Mouse (Mus musculus) intestine, postnatal 0 days (tissue): ENCODE results near the gene Krtap4-6. TPM values are rescaled to one million over a fixed set of nuclear protein-coding genes. Genes with fewer than 3 reads are reported as not detected.

Experiments used
- ATAC-seq: fragments of 200-750 bp; cut with Nextera tagmentation; 2 replicates; pipeline ENCODE4 v1.8.0; 2017; ENCODE audit warnings: mild to moderate bottlenecking, moderate TSS enrichment, moderate library complexity
- H3K27ac ChIP-seq: fragments of 300-500 bp; sonication (generic); 2 replicates; pipeline ENCODE4 v1.5.1; 2014; ENCODE audit warnings: mild to moderate bottlenecking, low read depth, low read length, moderate library complexity
- H3K27me3 ChIP-seq: fragments of 300-500 bp; sonication (generic); replicated peaks from 2 replicates; pipeline ENCODE4 v1.6.1; 2014; ENCODE audit warnings: low read length, mixed read lengths; ENCODE audit not compliant: control insufficient read depth, insufficient read depth
- H3K36me3 ChIP-seq: fragments of 300-500 bp; sonication (generic); 2 replicates; pipeline ENCODE4 v1.6.1; 2014; ENCODE audit warnings: mild to moderate bottlenecking, moderate library complexity; ENCODE audit not compliant: control insufficient read depth, insufficient read depth
- H3K4me1 ChIP-seq: fragments of 300-500 bp; sonication (generic); replicated peaks from 2 replicates; pipeline ENCODE4 v1.6.1; 2014; ENCODE audit warnings: antibody characterized with exemption, low read length, mixed read lengths; ENCODE audit not compliant: control insufficient read depth, insufficient read depth
- H3K4me2 ChIP-seq: fragments of 300-500 bp; sonication (generic); replicated peaks from 2 replicates; pipeline ENCODE4 v1.6.1; 2014; ENCODE audit warnings: low read depth, mild to moderate bottlenecking, moderate library complexity
- H3K4me3 ChIP-seq: fragments of 300-500 bp; sonication (generic); 2 replicates; pipeline ENCODE4 v1.5.1; 2014; ENCODE audit warnings: low read depth, low read length
- H3K9ac ChIP-seq: fragments of 300-500 bp; sonication (generic); 2 replicates; pipeline ENCODE4 v1.6.1; 2014; ENCODE audit warnings: mild to moderate bottlenecking, low read depth, low read length
- H3K9me3 ChIP-seq: fragments of 300-500 bp; sonication (generic); 2 replicates; pipeline ENCODE4 v1.6.1; 2016; ENCODE audit warnings: mixed run types; ENCODE audit not compliant: control insufficient read depth
- CTCF ChIP-seq: sonication (generic); IDR thresholded peaks from 2 replicates; pipeline ENCODE4 v1.5.1; 2016; ENCODE audit warnings: low read depth, mild to moderate bottlenecking, control low read depth, antibody characterized with exemption, moderate library complexity
- WGBS: fragments of 180-500 bp; shearing (Covaris S2); extraction: QIAGEN DNeasy Blood & Tissue Kit; methylation state at CpG from one replicate; pipeline ENCODE4 v1.1.7; 2014; 5-methylcytosine and 5-hydroxymethylcytosine counted together
- polyA plus RNA-seq: library from polyadenylated mRNA; unstranded; fragments of >200 nt; fragmentation: Nextera tagmentation; extraction: Ambion mirVana; gene quantifications from 2 replicates; pipeline ENCODE4 v1.2.1, GENCODE M21; 2015

Gene Krtap4-6
- polyA plus RNA-seq, 1 experiment from 2014 or later, result not detected

DNA sequence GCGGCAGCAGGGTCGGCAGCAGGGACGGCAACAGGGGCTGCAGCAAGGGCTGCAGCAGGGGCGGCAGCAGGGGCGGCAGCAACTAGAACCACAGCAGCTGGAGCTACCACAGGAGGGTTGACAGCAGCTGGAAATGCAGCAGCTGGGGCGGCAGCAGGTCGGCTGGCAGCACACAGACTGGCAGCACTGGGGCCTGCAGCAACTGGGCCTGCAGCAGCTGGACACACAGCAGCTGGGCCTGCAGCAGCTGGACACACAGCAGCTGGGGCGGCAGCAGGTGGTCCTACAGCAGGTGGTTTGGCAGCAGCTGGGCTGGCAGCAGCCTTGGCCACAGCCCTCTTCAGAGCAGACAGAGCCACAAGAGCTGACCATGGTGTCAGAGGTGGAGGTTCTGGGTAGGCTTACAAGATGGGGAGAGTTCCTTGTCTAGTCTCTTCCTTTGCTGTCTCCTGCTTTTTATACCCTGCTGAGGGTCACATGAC, 31.1 kb downstream of the Krtap4-6 start, which contains the start of gene Krtap4-2:
TSS of gene Krtap4-2 (minus strand) at position 432 of the 482 bp plus-strand sequence.
- no peak within 1 kb of the TSS for H3K9ac ChIP-seq
- H3K36me3 ChIP-seq, result no peaks in the 10 kb centered on the region
- no peak for TF ChIP-seq CTCF
- H3K4me2 ChIP-seq, result no peak within 1 kb of the TSS
- H3K27me3 ChIP-seq, result no peaks in the 10 kb centered on the region
- WGBS, result 45% methylated on average over 8 of the region's 8 CpGs
- H3K27ac ChIP-seq, result no peak within 1 kb of the TSS
- ATAC-seq, result no peak
- H3K9me3 ChIP-seq, result no peaks in the 10 kb centered on the region
- no peak within 1 kb of the TSS for H3K4me3 ChIP-seq
- no peaks in the 10 kb centered on the region for H3K4me1 ChIP-seq

- H3K9ac ChIP-seq, result no peak overlapping the region
- no peaks in the 10 kb centered on the region for H3K27me3 ChIP-seq
- TF ChIP-seq CTCF, result no peak
- no peaks in the 10 kb centered on the region for H3K4me1 ChIP-seq
- WGBS, result 78% methylated on average over 2 of the region's 2 CpGs
- no peak overlapping the region for H3K4me3 ChIP-seq
- no peaks in the 10 kb centered on the region for H3K9me3 ChIP-seq
- ATAC-seq, result no peak
- no peak overlapping the region for H3K4me2 ChIP-seq
- H3K36me3 ChIP-seq, result no peaks in the 10 kb centered on the region
- no peak overlapping the region for H3K27ac ChIP-seq
Measured at GRCm38 (mm10) chr11:99633293-99633692, 32.5 kb downstream of the Krtap4-6 start.

- no peak overlapping the region for H3K9ac ChIP-seq
- ATAC-seq, result no peak
- H3K4me3 ChIP-seq, result no peak overlapping the region
- H3K27me3 ChIP-seq, result no peaks in the 10 kb centered on the region
- no peak overlapping the region for H3K27ac ChIP-seq
- WGBS, result 37% methylated on average over 3 of the region's 3 CpGs
- no peak overlapping the region for H3K4me2 ChIP-seq
- H3K4me1 ChIP-seq, result no peaks in the 10 kb centered on the region
- TF ChIP-seq CTCF, result no peak
- no peaks in the 10 kb centered on the region for H3K9me3 ChIP-seq
- no peaks in the 10 kb centered on the region for H3K36me3 ChIP-seq
Measured at GRCm38 (mm10) chr11:99630890-99631289, 34.9 kb downstream of the Krtap4-6 start.

DNA sequence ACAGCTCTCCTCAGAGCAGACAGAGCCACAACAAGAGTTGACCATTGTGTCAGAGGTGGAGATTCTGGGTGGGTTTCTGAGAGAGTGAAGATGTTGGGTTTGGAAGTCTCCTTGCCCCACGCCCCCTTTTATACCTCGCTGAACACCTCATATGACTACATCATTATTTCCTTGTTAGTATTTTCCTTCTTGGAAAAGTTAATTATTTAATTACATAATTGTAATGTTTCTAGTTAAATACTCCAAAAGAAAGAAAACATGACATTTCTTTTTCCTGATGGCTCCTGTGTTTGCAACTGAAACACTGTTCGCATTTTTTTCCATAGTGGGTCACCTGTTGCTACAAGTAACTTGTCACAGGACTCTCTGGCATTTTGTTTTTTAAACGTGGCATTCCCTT, 37.6 kb downstream of the Krtap4-6 start, which contains the start of gene Krtap4-1:
TSS of gene Krtap4-1 (minus strand) at position 101 of the 400 bp plus-strand sequence.
- WGBS, result 81% methylated on average over 4 of the region's 4 CpGs
- no peak within 1 kb of the TSS for H3K4me3 ChIP-seq
- no peak within 1 kb of the TSS for H3K9ac ChIP-seq
- no peaks in the 10 kb centered on the region for H3K27me3 ChIP-seq
- H3K4me1 ChIP-seq, result no peaks in the 10 kb centered on the region
- no peak within 1 kb of the TSS for H3K27ac ChIP-seq
- no peaks in the 10 kb centered on the region for H3K36me3 ChIP-seq
- H3K9me3 ChIP-seq, result no peaks in the 10 kb centered on the region
- H3K4me2 ChIP-seq, result no peak within 1 kb of the TSS
- no peak for TF ChIP-seq CTCF
- no peak for ATAC-seq

DNA sequence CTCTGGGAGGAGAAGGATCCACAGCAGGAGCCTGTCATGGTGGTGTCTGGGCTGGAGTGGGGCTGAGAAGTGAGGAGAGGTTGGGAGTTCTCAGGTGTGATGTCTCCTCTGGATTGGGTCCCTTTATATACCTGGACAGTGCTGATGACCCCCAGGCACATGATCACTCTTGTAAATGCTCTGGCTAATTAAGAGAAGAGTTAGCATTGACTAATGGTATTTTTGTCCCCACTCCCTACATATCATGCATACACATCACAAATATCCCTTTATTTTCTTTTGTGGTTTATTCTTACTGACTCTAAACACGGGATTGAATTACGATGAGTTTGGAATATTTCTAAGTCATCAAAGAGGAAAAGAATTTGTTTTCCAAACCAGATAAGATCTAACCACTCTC, 45.4 kb downstream of the Krtap4-6 start, which contains the start of gene Gm11562:
TSS of gene Gm11562 (minus strand) at position 101 of the 400 bp plus-strand sequence.
- Histone ChIP-seq H3K4me2 (no peak within 1 kb of the TSS), H3K27me3 (no peaks in the 10 kb centered on the region), H3K4me3 (no peak within 1 kb of the TSS), H3K36me3 (no peaks in the 10 kb centered on the region), H3K9ac (no peak within 1 kb of the TSS), H3K27ac (no peak within 1 kb of the TSS), H3K9me3 (no peaks in the 10 kb centered on the region), H3K4me1 (no peaks in the 10 kb centered on the region)
- no peak for ATAC-seq
- no peak for TF ChIP-seq CTCF
- WGBS, result 81% methylated on average over 2 of the region's 2 CpGs

Other genes with a start within 250 kb of the Krtap4-6 start
- gene Krt12, start 243.7 kb downstream of the Krtap4-6 start, polyA plus RNA-seq, result 0.07 and 0.10 TPM in 2 replicates
- gene Krt20, start 227.8 kb downstream of the Krtap4-6 start, polyA plus RNA-seq, result 166 and 189 TPM in 2 replicates
- 8.0 and 9.9 TPM in 2 replicates for gene Krt23, start 172.8 kb downstream of the Krtap4-6 start, polyA plus RNA-seq
- gene Krt39, start 144.6 kb downstream of the Krtap4-6 start, polyA plus RNA-seq, result not detected in 2 replicates
- gene Krt40, start 122.8 kb downstream of the Krtap4-6 start, polyA plus RNA-seq, result not detected in 2 replicates
- not detected in 2 replicates for gene Krtap3-3, start 115.1 kb downstream of the Krtap4-6 start, polyA plus RNA-seq
- not detected in 2 replicates for gene Krtap3-2, start 109.1 kb downstream of the Krtap4-6 start, polyA plus RNA-seq
- gene Gm11939, start 106.5 kb downstream of the Krtap4-6 start, polyA plus RNA-seq, result not detected in 2 replicates
- gene Krtap3-1, start 99.3 kb downstream of the Krtap4-6 start, polyA plus RNA-seq, result 3.4 and 4.2 TPM in 2 replicates
- gene Krtap1-5, start 84.9 kb downstream of the Krtap4-6 start, polyA plus RNA-seq, result not detected in 2 replicates
- not detected in 2 replicates for gene Krtap1-4, start 82.3 kb downstream of the Krtap4-6 start, polyA plus RNA-seq
- gene Krtap1-3, start 74.6 kb downstream of the Krtap4-6 start, polyA plus RNA-seq, result not detected in 2 replicates
- not detected in 2 replicates for gene Krtap9-3, start 67.9 kb downstream of the Krtap4-6 start, polyA plus RNA-seq
- gene Gm11938, start 62.7 kb downstream of the Krtap4-6 start, polyA plus RNA-seq, result not detected in 2 replicates
- gene Gm11937, start 55.8 kb downstream of the Krtap4-6 start, polyA plus RNA-seq, result not detected in 2 replicates
- not detected in 2 replicates for gene Krtap2-4, start 51.1 kb downstream of the Krtap4-6 start, polyA plus RNA-seq
- gene Gm11562, start 45.5 kb downstream of the Krtap4-6 start, polyA plus RNA-seq, result not detected in 2 replicates
- not detected in 2 replicates for gene Krtap4-1, start 37.7 kb downstream of the Krtap4-6 start, polyA plus RNA-seq
- gene Krtap4-2, start 30.9 kb downstream of the Krtap4-6 start, polyA plus RNA-seq, result not detected in 2 replicates
- gene Krtap4-7, start 21.9 kb downstream of the Krtap4-6 start, polyA plus RNA-seq, result not detected in 2 replicates
- gene Gm11555, start 15.7 kb downstream of the Krtap4-6 start, polyA plus RNA-seq, result not detected in 2 replicates
- not detected in 2 replicates for gene Gm11563, start 7.0 kb downstream of the Krtap4-6 start, polyA plus RNA-seq
- gene Gm14190, start 24.8 kb upstream of the Krtap4-6 start, polyA plus RNA-seq, result not detected in 2 replicates
- not detected in 2 replicates for gene Gm14180, start 68.3 kb upstream of the Krtap4-6 start, polyA plus RNA-seq
- gene Gm11595, start 107.0 kb upstream of the Krtap4-6 start, polyA plus RNA-seq, result not detected in 2 replicates
- gene Krtap4-8, start 114.7 kb upstream of the Krtap4-6 start, polyA plus RNA-seq, result not detected in 2 replicates
- not detected in 2 replicates for gene Krtap4-9, start 119.2 kb upstream of the Krtap4-6 start, polyA plus RNA-seq
- gene Gm11596, start 127.5 kb upstream of the Krtap4-6 start, polyA plus RNA-seq, result not detected in 2 replicates
- gene Gm11569, start 133.0 kb upstream of the Krtap4-6 start, polyA plus RNA-seq, result not detected in 2 replicates
- gene Gm11554, start 138.5 kb upstream of the Krtap4-6 start, polyA plus RNA-seq, result not detected in 2 replicates
- not detected in 2 replicates for gene Krtap4-13, start 143.9 kb upstream of the Krtap4-6 start, polyA plus RNA-seq
- not detected in 2 replicates for gene Gm11564, start 149.7 kb upstream of the Krtap4-6 start, polyA plus RNA-seq
- gene 2300003K06Rik, start 172.1 kb upstream of the Krtap4-6 start, polyA plus RNA-seq, result not detected in 2 replicates
- gene Krtap4-16, start 185.6 kb upstream of the Krtap4-6 start, polyA plus RNA-seq, result 0.16 TPM in 1 of 2 replicates, not detected in the other
- gene Gm11568, start 192.0 kb upstream of the Krtap4-6 start, polyA plus RNA-seq, result not detected in 2 replicates
- gene Gm11559, start 198.5 kb upstream of the Krtap4-6 start, polyA plus RNA-seq, result not detected in 2 replicates
- not detected in 2 replicates for gene Krtap9-1, start 207.4 kb upstream of the Krtap4-6 start, polyA plus RNA-seq
- not detected in 2 replicates for gene Gm11567, start 213.2 kb upstream of the Krtap4-6 start, polyA plus RNA-seq
- not detected in 2 replicates for gene Krtap31-1, start 242.0 kb upstream of the Krtap4-6 start, polyA plus RNA-seq
- not detected in 2 replicates for gene Gm11565, start 248.8 kb upstream of the Krtap4-6 start, polyA plus RNA-seq